Mouse (Mus musculus): ENCODE data around the gene Capn10.

Capn10 gene

DNA sequence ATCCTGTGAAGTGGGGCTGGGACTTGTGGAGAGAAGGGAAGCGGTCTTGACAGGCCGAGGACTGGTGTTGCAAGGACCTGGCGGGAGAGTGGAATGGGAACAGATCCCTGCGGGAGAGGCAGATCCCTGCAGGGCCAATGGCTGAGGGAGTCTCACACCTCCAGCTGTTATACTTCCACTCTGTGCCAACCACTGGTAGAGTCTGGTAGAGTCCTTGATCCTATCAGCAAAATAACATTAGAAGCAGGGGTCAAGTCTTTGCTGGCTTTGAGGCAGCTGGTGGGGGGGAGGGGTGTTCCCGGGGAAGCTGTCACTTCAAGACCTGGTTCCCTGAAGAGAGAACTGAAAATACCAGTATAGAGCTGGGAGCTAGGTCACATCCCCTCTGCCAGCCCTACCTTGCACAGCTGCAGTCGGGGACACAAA is 42.0 kb downstream of the Capn10 start:
- no peak for DNase-seq (ENCODE audit: low spot score)

DNA sequence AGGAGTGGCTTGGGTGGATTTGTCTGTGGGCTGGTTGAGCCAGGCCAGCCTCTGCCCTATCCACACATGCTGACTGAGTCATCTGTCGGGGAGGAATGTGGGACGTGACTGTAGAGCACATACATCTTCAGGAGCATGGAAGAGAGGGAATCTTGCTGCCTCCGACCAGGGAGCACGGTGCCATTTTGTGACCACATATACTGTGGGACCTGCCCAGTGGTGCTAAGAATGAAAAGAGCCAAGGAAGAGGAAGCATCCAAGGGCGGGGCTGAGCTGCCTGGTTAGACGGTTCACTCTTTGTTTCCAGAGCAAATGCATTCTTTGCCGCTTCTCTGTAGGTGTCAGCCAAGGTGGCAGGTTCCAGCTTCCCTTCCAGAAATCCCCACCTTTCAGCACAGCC is 44.5 kb downstream of the Capn10 start:
- no peak for DNase-seq (ENCODE audit: low spot score)

DNA sequence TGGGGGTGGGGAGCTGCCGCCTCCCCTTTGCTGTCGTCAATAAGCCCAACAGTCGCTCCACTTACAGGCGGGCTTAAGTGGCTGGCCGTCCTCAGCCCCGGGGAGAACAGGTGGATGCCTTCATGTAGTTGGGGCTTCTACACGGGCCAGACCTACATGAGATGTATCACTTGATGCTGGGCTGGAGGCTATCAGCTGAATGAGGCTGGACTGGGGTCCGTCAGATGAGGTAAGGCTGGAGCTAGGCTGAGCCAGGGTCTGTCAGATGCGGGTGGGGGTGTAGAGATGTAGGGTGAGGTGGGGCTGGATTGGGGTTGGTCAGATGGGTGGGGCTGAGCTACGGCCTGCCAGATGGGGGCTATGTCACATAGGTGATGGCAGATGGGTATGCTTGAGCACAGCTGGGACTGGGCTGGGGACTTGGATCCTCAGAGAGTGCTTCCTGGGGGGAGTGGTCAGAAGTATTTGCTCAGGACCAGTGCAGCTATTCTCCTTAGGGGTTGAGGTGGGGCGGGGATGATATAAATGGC is 45.0 kb downstream of the Capn10 start:
- no peak for DNase-seq (ENCODE audit: low spot score)

DNA sequence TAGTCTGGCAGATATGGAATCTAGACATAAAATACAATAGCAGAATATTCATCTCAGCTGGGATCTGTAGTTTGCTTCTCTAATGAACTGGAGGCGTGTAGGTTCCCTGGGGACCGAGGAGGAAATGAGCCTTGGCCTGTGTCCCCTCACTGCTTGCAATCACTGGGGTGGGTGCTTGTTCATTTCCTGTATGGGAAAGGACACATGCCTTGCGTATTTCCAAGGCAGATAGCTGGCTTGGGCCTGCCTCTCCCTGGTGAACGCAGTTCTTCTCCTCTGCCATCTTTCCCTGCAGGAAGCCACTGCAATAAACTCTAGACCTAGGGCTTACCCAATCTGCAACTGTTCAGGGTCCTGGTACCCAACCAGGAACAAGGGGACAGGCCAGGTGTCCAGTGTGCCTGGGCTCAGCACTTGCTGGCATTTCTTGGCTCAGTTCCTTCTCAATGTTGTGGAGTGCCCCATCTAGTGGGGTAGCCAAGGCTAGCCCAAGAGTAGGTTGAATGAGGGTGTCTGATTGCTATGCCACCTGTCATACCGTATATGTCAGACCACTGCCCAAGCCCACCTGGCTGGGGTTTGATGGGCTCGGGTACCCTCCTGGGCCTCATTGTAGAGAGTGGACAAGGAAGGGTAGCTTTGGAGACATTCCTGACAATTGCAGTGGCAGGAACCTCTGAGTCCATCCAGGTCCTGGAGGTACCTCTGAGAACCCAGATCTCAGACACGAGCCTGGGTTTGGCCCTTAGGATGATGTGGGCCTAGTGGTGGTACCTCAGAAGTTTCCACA is 47.1 kb downstream of the Capn10 start:
- DNase-seq (ENCODE audit: low spot score) = no peak

DNA sequence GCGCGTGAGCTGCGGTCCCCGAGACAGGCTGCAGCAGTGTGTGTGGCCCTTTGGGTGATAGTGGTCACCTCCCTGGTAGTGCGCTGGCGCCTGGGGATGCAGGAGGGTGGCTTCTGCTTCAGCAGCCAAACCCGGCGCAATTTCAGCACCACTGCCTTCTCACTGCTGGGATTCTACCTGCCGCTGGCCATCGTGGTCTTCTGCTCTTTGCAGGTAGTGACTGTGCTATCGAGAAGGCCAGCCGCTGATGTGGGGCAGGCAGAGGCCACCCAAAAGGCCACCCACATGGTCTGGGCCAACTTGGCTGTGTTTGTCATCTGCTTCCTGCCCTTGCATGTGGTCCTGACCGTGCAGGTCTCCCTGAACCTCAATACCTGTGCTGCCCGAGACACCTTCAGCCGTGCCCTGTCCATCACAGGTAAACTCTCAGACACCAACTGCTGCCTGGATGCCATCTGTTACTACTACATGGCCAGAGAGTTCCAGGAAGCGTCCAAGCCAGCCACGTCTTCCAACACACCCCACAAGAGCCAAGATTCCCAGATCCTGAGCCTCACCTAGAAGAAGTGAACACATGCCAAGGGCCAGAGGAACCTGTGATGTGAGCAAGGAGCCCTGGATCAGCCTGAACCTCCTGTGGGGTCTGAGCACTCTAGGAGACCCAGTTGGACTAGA is 48.9 kb downstream of the Capn10 start:
- no peak for DNase-seq (ENCODE audit: low spot score)

DNA sequence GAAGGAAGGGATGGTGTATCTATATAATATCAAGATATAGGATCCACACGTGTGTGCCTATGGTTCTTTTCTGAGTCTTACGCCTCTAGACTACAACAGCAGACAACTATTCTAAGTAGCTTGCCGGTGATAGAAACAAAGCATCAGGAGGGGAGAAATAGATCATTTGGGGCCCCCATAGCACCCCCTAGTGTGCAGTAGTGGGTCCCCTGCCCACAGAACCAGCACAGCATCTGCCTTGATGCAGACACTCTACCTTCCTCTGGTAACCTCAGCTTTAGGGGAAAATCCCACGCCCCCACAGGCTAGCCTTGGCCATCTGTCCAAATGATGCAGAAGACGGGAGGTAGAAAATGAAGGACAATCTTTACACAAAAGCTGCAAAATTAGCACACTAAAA is 50.8 kb downstream of the Capn10 start:
- no peak for DNase-seq (ENCODE audit: low spot score)

DNA sequence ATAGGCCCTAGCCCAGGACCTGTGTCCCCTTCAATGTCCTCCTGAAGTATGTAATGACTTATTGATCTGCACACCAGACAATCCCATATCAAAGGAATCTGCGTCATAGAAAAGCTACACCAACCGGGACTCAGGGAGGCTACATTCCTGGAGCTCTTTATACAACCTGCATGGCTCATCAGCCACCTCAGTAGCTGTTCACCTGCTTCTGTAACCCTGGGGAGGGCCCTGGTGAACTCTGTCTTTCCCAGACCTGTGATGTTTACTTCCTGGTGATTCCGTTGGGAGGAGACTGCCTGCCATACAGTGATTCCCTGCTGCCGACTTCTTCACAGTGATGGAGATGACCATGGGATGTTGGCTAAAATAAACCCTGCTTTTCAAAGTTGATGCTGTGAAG is 54.7 kb downstream of the Capn10 start:
- DNase-seq (ENCODE audit: low spot score) = no peak

DNA sequence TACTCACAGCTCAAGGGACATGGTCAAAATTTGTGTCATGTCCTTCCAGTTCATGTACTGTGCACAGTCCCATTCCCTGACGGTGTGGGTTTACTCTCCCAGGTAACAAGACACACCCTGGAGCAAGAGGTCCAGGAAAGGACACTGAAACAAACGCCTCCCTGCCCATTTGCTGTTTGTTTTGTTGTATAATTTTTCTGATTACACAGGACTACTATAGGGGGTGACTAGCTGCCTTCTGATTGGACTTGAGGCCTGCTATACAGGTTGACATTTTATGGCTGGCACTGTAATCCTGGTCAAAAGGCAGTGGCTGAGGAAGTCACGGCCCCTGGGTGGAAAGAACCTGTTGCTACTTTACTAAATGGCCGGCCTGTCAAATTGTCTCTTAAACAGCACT is 55.7 kb downstream of the Capn10 start:
- no peak for DNase-seq (ENCODE audit: low spot score)

DNA sequence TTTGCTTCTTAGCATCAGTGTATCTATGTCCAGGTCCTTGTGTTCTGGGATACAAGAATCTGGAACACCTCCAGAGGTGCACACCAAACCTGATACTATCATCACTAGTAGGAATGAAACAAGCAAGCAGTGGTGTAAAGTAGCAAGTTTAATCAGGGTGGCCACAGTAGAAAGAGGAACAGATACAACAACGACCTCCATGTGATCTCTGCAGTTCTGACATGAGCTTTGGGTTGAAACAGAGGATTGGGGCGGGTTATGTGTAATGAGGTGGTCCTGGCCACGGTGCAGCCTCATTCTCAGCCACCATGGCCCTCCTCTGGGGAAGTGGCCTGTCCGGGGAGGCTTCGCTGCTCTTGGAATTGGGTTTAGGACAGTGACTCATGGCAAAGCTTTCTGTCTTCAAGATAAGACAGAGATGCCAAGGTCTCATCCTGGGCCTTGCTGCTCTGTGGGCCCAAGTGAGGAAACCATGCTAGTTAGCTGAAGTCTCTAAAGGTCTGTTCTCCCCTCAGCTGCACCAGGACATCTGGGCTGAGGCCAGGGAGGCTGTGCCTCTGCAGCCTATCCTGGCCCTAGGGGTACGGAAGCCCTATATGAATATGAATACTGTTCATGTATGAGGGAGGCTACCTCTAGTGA is 58.2 kb downstream of the Capn10 start:
- no peak for DNase-seq (ENCODE audit: low spot score)

DNA sequence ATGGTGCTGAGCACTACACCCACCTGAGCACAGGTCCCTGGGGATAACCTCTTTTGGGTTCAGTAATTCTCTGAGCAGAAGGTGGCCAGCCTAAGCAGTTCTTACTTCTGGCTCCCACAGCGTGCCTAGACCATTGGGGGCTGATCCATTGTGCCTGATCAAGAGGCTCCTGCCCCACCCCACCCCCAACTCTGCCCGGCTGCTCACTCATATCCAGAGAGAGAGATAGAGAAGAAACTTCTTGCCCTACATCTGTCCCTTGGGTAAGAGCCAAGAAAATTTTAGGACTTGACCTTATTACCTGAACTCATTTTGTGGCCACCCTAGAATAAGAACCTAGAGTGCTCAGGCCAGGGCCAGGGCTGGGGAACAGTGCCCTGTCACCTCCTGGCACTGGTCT is 58.7 kb downstream of the Capn10 start:
- no peak for DNase-seq (ENCODE audit: low spot score)

All from embryo, embryonic 10 days (tissue).